Mouse (Mus musculus) hindbrain, postnatal 0 days (tissue): ENCODE data around the gene Cdhr5. TPM values are rescaled to one million over a fixed set of nuclear protein-coding genes. Genes with fewer than 3 reads are reported as not detected.

Experiments used
- ATAC-seq: fragments of 200-750 bp; cut with Nextera tagmentation; 2 replicates; pipeline ENCODE4 v1.8.0; 2017; ENCODE audit warnings: mild to moderate bottlenecking, moderate TSS enrichment, moderate library complexity
- DNase-seq: peaks from one replicate; pipeline ENCODE4 v3.0.0-alpha.2; 2015; ENCODE audit warnings: low spot score
- H3K27ac ChIP-seq: fragments of 300-500 bp; sonication (generic); 2 replicates; pipeline ENCODE4 v1.5.1; 2014; ENCODE audit warnings: mild to moderate bottlenecking
- H3K27me3 ChIP-seq: fragments of 300-500 bp; sonication (generic); 2 replicates; pipeline ENCODE4 v1.6.1; 2014; ENCODE audit warnings: low read length, mixed read lengths; ENCODE audit not compliant: insufficient read depth
- H3K36me3 ChIP-seq: fragments of 300-500 bp; sonication (generic); 2 replicates; pipeline ENCODE4 v1.6.1; 2014; ENCODE audit warnings: low read length, mixed read lengths; ENCODE audit not compliant: insufficient read depth
- H3K4me1 ChIP-seq: fragments of 300-500 bp; sonication (generic); 2 replicates; pipeline ENCODE4 v1.6.1; 2014; ENCODE audit warnings: antibody characterized with exemption, low read length, mixed read lengths; ENCODE audit not compliant: insufficient read depth
- H3K4me2 ChIP-seq: fragments of 300-500 bp; sonication (generic); 2 replicates; pipeline ENCODE4 v1.6.1; 2014; ENCODE audit warnings: low read depth, mild to moderate bottlenecking, low read length, moderate library complexity, mixed read lengths
- H3K4me3 ChIP-seq: fragments of 300-500 bp; sonication (generic); 2 replicates; pipeline ENCODE4 v1.5.1; 2014; ENCODE audit warnings: low read length
- H3K9ac ChIP-seq: fragments of 300-500 bp; sonication (generic); replicated peaks from 2 replicates; pipeline ENCODE4 v1.6.1; 2014; ENCODE audit warnings: mild to moderate bottlenecking, low read length, moderate library complexity, mixed read lengths
- H3K9me3 ChIP-seq: fragments of 300-500 bp; sonication (generic); 2 replicates; pipeline ENCODE4 v1.6.1; 2016; ENCODE audit warnings: low read length, mixed read lengths
- CTCF ChIP-seq: IDR thresholded peaks from 2 replicates; pipeline ENCODE4 v1.5.1; 2016; ENCODE audit warnings: antibody characterized with exemption, control low read depth, low read depth
- WGBS: fragments of 180-500 bp; shearing (Covaris S2); extraction: QIAGEN DNeasy Blood & Tissue Kit; methylation state at CpG from one replicate; pipeline ENCODE4 v1.1.7; 2014; 5-methylcytosine and 5-hydroxymethylcytosine counted together
- polyA plus RNA-seq: library from polyadenylated mRNA; unstranded; fragments of >200 nt; fragmentation: Nextera tagmentation; extraction: Ambion mirVana; gene quantifications from 2 replicates; pipeline ENCODE4 v1.2.1, GENCODE M21; 2015
- total RNA-seq: library from RNA; depleted of rRNA; stranded (reverse); fragments of >200 nt; gene quantifications from 2 replicates; pipeline ENCODE4 v1.2.3, GENCODE M21; 2014

Gene Cdhr5
- total and polyA plus RNA-seq, 2 experiments from 2014 or later = 0.23 TPM; not detected in 1

DNA sequence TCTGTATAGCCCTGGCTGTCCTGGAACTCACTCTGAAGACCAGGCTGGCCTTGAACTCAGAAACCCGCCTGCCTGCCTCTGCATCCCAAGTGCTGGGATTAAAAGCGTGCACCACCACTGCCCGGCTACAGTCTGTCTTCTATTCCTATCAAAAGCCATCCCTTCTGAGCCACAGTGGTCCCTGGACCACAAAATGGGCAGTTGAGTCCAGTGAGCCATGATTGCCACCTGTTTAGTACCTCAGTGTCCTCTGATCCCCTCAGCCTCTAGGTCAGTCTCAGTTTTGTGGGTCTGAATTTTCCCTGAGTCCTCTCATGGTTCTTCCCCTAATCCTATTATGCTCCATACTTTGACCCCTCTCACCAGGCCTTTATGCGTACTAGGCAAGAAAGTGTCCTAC lies 48.8 kb downstream of the Cdhr5 start:
- H3K4me3 ChIP-seq = peak overlapping the region; percentile 94; the same call in 1 of the 2 replicates

DNA sequence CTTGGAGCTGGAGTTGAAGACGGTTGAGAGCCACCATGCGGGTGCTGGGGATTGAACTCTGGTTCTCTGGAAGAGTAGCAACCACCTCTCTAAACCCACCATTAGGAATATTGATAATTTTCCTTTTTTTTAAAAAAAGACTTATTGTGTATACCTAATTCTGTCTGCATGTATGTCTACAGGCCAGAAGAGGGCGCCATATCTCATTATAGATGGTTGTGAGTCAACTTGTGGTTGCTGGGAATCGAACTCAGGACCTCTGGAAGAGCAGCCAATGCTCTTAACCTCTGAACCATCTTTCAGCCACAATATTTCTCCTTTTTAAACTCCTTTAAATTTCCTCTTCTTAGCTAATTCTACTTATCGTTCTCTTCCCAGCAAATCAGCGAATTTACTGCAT lies 50.1 kb downstream of the Cdhr5 start:
- WGBS = 82% methylated on average over 6 of the region's 6 CpGs
- TF ChIP-seq CTCF = peak; percentile 15; the same call in 1 of the 2 replicates

More for the DNA sequence above, 48.8 kb downstream of the Cdhr5 start:
- Histone ChIP-seq H3K4me1 (peaks cover 11% of the 10 kb centered on the region), H3K27me3 (no peaks in the 10 kb centered on the region), H3K9ac (no peak overlapping the region), H3K4me2 (peak overlapping the region; percentile 67; the same call in 1 of the 2 replicates), H3K27ac (peak overlapping the region; percentile 97; the same call in 1 of the 2 replicates), H3K9me3 (no peaks in the 10 kb centered on the region), H3K36me3 (peaks cover 15% of the 10 kb centered on the region; the same call in 1 of the 2 replicates)
- no peak for TF ChIP-seq CTCF
- DNase-seq = no peak
- WGBS = 83% methylated on average over 4 of the region's 4 CpGs
- ATAC-seq = no peak

GRCm38 (mm10) chr7:141222696-141223215 lies 53.8 kb downstream of the Cdhr5 start:
- no peak overlapping the region for H3K4me3 ChIP-seq
- ATAC-seq (no peak), DNase-seq (no peak)
- H3K4me2 ChIP-seq = peak overlapping the region; percentile 68; the same call in 1 of the 2 replicates
- H3K36me3 ChIP-seq = no peaks in the 10 kb centered on the region
- H3K4me1 ChIP-seq = peaks cover 16% of the 10 kb centered on the region
- WGBS = 83% methylated on average over 4 of the region's 4 CpGs
- H3K9me3 ChIP-seq = no peaks in the 10 kb centered on the region
- TF ChIP-seq CTCF = no peak
- peak overlapping the region; percentile 36; the same call in 1 of the 2 replicates for H3K27ac ChIP-seq
- no peaks in the 10 kb centered on the region for H3K27me3 ChIP-seq
- H3K9ac ChIP-seq = peak overlapping the region; percentile 44; the same call in 1 of the 2 replicates

More for the DNA sequence above, 50.1 kb downstream of the Cdhr5 start:
- Histone ChIP-seq H3K4me3 (no peak overlapping the region), H3K27me3 (no peaks in the 10 kb centered on the region), H3K9ac (no peak overlapping the region), H3K4me2 (no peak overlapping the region), H3K9me3 (no peaks in the 10 kb centered on the region), H3K36me3 (peaks cover 4% of the 10 kb centered on the region; the same call in 1 of the 2 replicates), H3K4me1 (peaks cover 20% of the 10 kb centered on the region), H3K27ac (no peak overlapping the region)
- ATAC-seq (no peak), DNase-seq (no peak)

- ATAC-seq (no peak), DNase-seq (no peak)
- WGBS = 5% methylated on average over 8 of the region's 8 CpGs
- Histone ChIP-seq H3K9me3 (no peaks in the 10 kb centered on the region), H3K36me3 (no peaks in the 10 kb centered on the region), H3K4me2 (peak overlapping the region; percentile 68), H3K9ac (peak overlapping the region; percentile 44), H3K27me3 (no peaks in the 10 kb centered on the region), H3K27ac (peak overlapping the region; percentile 36; the same call in 1 of the 2 replicates), H3K4me3 (peak overlapping the region; percentile 45), H3K4me1 (peaks cover 16% of the 10 kb centered on the region)
- no peak for TF ChIP-seq CTCF
Observed at GRCm38 (mm10) chr7:141222126-141222467, 54.5 kb downstream of the Cdhr5 start.

DNA sequence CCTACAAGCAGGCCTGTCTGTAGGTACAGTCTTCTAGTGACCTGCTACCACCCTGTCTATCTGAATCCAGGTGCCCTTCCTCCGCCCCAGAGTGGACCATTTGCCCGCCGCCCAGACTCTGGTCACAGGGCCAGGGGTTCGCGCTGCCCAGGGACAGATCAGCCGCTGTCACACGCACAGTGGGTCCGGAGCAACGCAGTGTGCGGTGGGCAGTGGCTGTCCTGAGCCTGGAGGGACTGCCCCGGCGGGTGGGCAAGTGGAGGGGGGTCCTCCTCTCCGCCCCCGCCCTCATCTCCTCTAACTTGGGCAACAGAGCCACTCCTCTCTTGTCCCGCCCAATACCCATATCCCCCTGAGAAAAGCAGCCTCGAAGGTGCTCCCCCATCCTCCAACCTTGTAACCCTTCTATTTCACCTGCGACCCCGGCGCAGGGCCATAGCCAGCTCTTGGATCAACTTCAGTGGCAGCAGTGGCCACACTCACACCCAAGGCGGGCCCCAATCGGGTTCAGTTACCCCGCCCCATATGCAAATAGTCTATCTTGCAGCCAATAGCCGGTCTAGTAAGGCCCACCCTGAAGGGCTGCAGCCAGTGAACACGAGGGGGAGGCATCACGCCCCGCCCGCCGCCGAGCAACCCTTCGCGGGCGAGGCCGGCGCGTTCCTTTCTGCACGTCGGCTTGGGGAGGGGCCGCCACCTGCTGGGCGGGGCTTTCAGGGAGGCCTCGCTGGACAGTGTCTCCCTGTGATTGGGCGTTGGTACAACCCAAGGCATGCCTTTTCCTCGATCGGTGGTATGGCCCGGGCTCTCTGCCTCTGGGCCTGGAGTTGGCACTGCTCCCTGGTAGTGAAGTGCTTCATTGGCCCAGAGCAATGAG lies 55.1 kb downstream of the Cdhr5 start:
- Histone ChIP-seq H3K4me1 (peaks cover 18% of the 10 kb centered on the region), H3K27me3 (no peaks in the 10 kb centered on the region), H3K9ac (peak overlapping the region; percentile 44), H3K36me3 (no peaks in the 10 kb centered on the region), H3K27ac (peak overlapping the region; percentile 36; the same call in 1 of the 2 replicates), H3K4me2 (peak overlapping the region; percentile 68), H3K4me3 (peak overlapping the region; percentile 45), H3K9me3 (no peaks in the 10 kb centered on the region)
- WGBS = 2% methylated on average over 44 of the region's 44 CpGs
- DNase-seq (peak; percentile 98), ATAC-seq (peak; percentile 98)
- TF ChIP-seq CTCF = peak; percentile 39

GRCm38 (mm10) chr7:141220377-141220776 lies 56.2 kb downstream of the Cdhr5 start:
- Histone ChIP-seq H3K27me3 (no peaks in the 10 kb centered on the region), H3K27ac (no peak overlapping the region), H3K36me3 (no peaks in the 10 kb centered on the region), H3K9me3 (no peaks in the 10 kb centered on the region), H3K4me1 (peaks cover 23% of the 10 kb centered on the region), H3K4me2 (no peak overlapping the region; the same call in 1 of the 2 replicates), H3K9ac (no peak overlapping the region), H3K4me3 (no peak overlapping the region)
- no peak for TF ChIP-seq CTCF
- no peak for ATAC-seq
- 79% methylated on average over 1 of the region's 1 CpGs for WGBS
- no peak for DNase-seq
